Mouse (Mus musculus) lung, adult 18-20 months (tissue): ENCODE results near the gene Fst.
A peak's percentile ranks its signal among the peaks of the same experiment; 100 is the strongest.

Experiments used
- DNase-seq, 2 experiments: peaks; one replicate each; pipeline ENCODE4 v3.0.0; 2022; ENCODE audit warnings: mixed read lengths in 2 of 2

Fst gene

DNA sequence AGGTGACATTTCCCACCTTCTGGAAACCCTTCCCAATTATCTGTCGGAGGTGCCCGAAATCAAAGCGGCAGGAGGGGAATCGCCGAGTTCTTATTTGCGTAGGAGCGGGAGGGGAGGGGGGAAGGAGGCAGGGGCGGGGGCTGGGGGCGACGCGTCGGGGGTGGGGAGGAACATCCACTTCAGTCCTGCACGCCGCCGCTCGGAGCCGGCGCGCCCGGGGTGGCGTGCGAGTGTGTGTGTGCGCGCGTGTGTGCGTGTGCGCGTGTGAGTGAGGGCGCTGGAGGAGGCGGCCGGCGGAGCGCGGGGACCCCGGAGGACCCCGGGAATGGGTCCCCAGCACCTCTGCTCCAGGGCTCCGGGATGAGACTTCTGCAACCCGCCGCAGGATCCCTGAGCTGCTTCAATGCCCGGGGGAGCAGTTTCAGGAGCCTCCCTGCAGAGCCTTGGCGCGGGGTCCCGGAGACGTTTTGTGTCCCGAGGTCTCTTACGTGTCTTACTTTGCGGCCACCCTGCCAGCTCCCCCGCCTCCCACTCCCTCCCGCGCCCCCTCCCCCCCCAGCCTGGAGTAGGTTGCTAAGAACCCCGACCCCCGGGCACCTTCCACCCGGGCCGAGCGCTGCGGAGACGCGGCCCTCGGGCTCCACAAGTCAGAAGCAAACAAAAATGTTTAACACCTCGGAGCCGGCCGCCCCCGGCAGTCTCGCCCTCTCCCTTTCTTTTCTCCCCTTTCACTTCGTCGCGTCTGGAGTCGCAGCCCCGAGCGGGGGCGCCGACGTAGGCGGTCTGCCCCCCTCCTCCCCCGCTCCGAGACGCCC lies at the start of gene Fst:
Gene Fst (minus strand): TSS at position 66 of the 815 bp plus-strand sequence.
- no peak for DNase-seq

GRCm38 (mm10) chr13:114493826-114494225 lies 35.1 kb upstream of the Fst start:
- DNase-seq = no peak

- no peak for DNase-seq
These were observed 29.4 kb upstream of the Fst start for GRCm38 (mm10) chr13:114488178-114488577.

- DNase-seq = no peak
These were observed 19.6 kb upstream of the Fst start for GRCm38 (mm10) chr13:114478329-114478728.

DNA sequence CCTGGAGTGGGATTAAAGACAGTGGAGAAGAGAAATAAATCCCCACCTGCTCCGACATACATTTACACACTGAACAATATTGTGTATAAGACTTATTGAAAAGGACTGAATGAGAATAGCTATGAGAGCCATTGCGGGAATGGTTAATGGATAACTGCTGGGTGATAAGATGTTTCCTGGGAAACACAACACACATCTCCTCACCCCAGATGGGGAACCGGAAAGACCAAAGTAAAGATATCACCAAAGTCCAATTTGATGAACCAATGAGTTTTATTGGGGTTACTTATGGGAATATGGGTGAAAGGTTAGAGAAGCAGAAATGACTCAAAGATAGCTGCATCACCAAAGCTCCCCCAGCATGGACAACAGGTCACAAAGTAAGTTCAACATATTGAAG lies 11.2 kb upstream of the Fst start:
- DNase-seq = no peak

- no peak for DNase-seq
These were observed 7.6 kb upstream of the Fst start for GRCm38 (mm10) chr13:114466269-114466919.

GRCm38 (mm10) chr13:114465387-114465786 lies 6.6 kb upstream of the Fst start:
- DNase-seq = no peak

DNA sequence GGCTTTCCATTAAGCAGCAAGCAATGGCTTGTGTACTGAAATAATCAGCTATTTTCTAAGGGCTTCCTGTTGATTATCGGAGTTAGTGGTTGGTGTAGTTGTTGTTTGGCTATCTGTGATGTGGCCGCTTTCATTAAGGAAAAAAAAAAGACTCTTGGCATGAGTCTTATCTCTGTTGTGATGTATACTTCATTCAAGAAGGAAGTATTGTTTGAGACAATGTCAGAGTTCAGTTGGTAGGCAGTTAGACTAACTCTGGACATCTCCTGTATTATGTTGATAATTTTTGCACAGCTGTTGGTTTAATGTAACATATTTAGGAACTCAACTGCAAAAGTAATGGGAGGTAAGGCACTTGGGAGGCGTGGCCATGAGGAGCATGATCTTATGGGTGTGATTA lies 6.1 kb upstream of the Fst start:
- DNase-seq = no peak

DNA sequence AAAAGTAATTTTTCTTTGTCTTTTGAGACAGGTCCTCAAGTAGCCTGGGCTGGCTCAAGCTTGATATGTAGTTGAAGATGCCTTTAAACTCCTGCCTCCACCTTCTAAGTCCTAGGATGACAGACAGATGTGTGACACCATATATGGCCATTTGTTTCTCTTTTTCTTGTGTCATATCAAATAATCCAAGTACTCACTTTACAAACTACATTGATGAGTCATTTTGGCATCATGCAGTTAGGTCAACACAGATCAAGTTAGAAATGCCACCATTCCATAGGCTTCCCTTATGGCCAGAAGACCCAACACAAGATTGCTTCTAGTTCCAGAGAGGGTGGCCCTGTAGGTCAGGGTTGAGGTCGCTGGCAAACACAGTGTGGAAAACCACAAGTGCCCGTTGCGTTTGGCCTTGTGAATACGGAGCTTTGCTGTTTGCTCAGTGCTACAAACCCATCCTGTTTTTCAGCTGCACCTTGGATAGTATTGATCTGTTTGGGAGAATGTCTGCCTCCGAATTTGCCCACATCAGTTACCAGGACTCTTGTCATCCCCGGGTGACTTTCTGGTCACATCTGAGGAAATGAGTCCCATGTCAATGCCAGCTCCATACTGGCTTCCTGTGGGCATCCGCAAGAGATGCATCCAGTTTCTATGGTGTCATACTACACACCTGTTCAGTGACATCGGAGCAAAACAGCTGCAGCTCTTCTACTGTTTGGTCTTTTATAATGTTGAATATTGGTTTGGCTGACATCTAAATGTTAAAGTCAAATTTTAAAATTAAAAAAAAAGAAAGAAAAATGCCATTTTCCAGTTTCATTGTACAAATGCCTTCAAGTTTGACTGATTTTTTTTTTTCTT lies 4.0 kb upstream of the Fst start:
- no peak for DNase-seq

DNA sequence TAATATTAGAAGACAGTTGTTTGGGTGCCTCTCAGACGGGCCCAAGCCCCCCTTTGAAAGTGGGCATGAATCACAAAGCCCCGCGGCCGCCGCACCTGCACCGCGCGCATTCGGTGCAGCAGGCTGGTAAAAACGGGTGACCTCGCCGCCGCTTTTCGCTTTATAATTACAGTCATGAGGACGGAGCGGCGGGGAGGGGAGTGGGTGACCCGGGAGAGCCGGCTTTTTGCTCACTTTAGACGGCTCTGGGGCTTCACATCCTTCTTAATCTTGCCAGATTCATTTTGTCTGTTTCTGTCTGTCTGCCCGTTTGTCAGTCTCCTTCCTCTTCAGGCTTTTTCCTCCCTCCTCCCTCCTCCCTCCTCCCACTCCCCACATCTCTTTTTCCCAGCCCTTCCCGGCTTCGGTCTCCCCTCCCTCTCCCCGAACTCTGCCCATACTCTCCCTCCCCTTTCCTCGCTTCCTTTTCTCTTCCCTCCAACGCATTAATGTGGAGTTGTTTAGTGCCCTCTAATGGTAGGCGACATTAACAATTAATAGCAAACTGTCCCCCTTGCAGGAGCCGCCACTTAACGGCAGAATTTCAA lies 1.6 kb upstream of the Fst start:
- peak; percentile 14 to 29 for DNase-seq

DNA sequence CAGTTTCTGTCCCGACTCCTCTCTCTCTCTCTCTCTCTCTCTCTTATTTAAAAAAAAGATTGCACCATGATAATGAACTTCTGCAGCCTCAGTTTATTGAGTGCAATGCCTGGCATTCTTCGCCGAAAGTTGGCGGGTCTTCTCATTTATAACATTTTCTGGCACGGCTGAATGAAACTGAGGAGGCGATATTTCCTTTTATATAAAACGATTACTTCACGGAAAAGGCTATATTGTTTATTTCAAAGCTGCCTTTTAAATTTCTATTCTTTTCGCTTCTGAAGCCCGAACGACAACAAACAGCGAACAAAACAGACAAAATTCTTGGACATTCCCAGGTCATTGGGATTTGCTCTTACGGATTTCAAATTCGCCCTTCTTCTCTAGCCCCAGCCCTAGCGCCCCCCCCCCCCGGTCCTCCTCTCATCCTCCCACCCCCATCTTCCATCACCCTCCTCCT lies 980 bp upstream of the Fst start:
- DNase-seq = no peak

DNA sequence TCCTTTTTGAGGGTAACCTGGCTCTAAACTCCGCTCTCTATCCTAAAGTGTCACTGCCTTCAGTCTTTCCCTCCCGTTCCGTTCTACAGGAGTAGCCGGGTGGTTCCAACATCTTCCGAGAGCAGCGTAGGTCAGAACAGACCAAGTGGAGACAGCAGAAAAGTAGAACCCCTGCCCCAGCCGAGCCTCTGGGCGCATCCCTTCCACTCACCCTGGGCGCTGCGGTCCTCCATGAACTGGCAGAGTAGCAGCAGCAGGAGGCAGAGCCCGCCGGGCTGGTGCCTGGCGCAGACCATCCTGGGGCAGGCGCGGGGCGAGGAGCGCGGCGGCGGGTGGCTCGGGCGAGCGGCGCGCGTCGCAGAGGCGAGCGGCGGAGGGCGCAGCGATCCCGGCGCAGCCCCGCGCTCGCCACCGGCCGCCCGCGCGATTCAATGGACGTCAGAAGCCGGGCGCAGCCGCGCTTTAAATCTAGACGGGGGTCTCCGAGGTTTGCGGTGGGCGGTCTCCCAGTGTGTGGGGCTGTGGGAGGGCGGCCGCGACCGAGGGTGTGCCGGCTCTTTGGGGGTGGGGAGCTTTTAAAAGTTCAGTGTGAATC lies 363 bp downstream of the Fst start:
- DNase-seq = peak in 1 of 2 experiments; percentile 7

GRCm38 (mm10) chr13:114457567-114458120 lies 1.1 kb downstream of the Fst start:
- DNase-seq = no peak

DNA sequence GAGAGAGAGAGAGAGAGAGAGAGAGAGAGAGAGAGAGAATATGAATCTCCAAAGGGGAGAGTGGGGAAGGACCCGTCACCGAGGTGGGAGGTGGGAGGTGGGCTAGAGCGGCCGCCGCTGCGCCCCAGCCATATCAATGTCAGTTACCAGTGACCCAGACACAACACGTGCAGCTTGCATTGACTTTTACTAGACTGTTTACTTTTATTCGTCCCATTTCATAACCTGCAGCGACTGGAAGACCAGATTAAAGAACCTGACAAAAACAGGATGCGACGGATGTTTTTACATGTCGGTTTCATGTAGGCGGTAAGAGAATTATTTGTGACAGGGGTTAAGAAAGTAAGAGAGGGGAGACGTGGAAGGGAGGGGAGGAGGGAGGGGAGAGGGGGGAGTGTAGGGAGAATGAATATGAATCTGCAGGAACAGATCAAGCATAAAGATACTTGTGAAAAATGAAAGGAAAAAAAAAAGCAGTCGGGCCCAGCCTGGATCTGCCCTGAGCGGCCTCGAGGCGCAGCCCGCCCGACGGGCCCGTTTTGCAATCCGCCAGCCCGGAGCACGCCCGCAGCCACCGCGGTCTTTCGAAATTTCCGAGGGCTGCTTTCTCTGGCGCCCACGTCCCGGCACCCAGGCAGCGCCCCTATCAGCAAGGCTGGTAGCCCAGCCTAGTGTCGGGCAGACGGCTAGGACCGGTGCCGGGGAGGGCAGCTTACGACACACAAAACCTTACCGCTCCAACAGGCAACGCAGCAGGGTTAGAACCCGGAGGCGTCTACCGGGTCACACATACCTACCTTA lies 1.8 kb downstream of the Fst start:
- DNase-seq = peak; percentile 48 to 52

DNA sequence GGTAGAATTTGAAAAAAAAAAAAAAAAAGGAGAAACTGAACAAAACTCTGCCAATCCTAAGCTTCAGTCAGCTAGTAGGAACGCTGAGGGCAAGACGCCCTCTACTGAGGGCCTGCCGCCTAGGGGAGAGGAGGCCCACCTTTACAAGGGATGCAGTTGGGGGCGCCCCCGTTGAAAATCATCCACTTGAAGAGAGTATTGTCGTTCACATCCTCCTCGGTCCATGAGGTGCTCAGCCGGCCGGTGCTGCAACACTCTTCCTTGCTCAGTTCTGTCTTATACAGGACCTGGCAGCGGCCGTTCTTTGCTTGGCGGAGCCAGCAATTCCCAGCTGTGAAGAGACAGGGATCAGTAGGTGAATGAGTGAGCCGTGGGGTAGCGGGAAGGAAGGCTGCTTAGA lies 2.5 kb downstream of the Fst start:
- peak; percentile 12 to 15 for DNase-seq

GRCm38 (mm10) chr13:114455788-114456187 lies 3.0 kb downstream of the Fst start:
- DNase-seq = no peak

- DNase-seq = no peak
These were observed 11.5 kb downstream of the Fst start for GRCm38 (mm10) chr13:114447213-114447612.

- no peak for DNase-seq
These were observed 26.3 kb downstream of the Fst start for GRCm38 (mm10) chr13:114432491-114432890.

DNA sequence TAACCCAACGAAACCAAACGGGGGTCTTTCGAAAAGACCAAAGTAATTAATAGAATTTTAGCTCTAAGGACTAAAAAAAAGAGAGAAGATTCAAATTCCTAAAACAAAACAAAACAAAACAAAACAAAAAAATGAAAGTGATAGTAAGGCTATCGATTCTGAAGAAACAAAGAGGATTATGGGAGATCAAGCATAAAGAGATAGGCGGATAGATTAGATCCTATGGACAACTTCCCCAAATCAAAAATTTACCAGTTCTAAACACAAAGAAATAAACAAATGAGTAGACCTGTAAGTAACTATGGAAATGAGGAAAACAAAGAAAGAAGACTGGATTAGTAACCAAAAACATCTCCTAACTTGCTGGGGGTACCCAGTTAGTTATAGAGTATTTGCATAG lies 33.5 kb downstream of the Fst start:
- DNase-seq = no peak

DNA sequence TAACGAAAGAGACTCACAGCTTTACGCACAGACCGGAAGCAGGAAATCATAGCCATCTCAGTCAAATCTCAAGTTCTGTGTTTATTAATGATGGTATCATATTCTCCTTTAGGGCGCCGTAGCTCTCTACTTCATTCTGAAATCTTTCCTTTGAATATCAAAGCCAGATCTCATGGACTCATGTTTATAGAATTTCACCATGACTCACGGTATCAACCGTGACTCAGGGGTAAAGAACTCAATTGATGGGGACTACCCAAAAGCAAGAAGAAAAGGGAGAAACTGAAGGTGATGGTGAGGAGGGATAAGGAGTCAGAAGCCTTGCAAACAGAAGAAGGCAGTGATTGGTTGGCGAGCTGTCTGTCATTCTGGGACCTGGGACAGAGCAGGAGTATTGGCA lies 38.5 kb downstream of the Fst start:
- no peak for DNase-seq

DNA sequence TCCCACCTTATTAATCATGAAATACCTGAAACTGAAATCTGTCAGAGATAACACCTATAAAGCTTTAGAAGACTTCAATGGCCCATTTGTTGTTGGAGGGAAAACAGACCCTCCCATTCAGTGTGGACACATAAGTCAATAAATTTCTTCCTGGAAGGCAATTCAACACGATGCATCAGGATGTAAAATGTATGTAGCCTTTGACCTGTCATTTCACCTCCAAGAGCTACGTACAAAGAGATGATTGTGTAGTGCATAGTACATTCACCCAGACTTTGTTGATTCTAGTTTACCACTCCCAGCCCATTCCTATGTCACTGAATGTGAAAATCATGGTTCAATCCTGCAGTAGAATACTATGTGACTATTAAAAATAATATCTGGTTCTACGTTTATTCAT lies 39.4 kb downstream of the Fst start:
- no peak for DNase-seq
